Mouse (Mus musculus): Measurements from ENCODE around the gene Cd19. TPM values are rescaled to one million over a fixed set of nuclear protein-coding genes. Genes with fewer than 3 reads are reported as not detected.

Cd19 gene
- polyA plus RNA-seq, 1 experiment from 2014 or later, result not detected

Small RNAs within 50 kb of the gene (microRNA-seq; reads per million reads assigned to microRNA genes)
- not detected for gene Mir7058

Other genes with a start within 250 kb of the Cd19 start
- 63.6 and 72.8 TPM in 2 replicates for gene Xpo6, start 214.4 kb downstream of the Cd19 start, polyA plus RNA-seq (2016; fragmentation: Nextera tagmentation; extraction: Ambion mirVana)
- gene Sbk1, start 142.3 kb downstream of the Cd19 start, polyA plus RNA-seq (2016; fragmentation: Nextera tagmentation; extraction: Ambion mirVana), result 120 TPM in 2 replicates
- gene Lat, start 45.3 kb downstream of the Cd19 start, polyA plus RNA-seq (2016; fragmentation: Nextera tagmentation; extraction: Ambion mirVana), result 2.9 and 3.2 TPM in 2 replicates
- 57.2 and 58.8 TPM in 2 replicates for gene Spns1, start 37.4 kb downstream of the Cd19 start, polyA plus RNA-seq (2016; fragmentation: Nextera tagmentation; extraction: Ambion mirVana)
- 2.9 and 3.2 TPM in 2 replicates for gene Nfatc2ip, start 18.2 kb downstream of the Cd19 start, polyA plus RNA-seq (2016; fragmentation: Nextera tagmentation; extraction: Ambion mirVana)
- gene Rabep2, start 13.9 kb upstream of the Cd19 start, polyA plus RNA-seq (2016; fragmentation: Nextera tagmentation; extraction: Ambion mirVana), result 37.1 and 37.7 TPM in 2 replicates
- 52.5 and 54.1 TPM in 2 replicates for gene Atp2a1, start 48.2 kb upstream of the Cd19 start, polyA plus RNA-seq (2016; fragmentation: Nextera tagmentation; extraction: Ambion mirVana)
- 57.8 and 59.9 TPM in 2 replicates for gene Sh2b1, start 60.5 kb upstream of the Cd19 start, polyA plus RNA-seq (2016; fragmentation: Nextera tagmentation; extraction: Ambion mirVana)
- 137 and 140 TPM in 2 replicates for gene Tufm, start 72.5 kb upstream of the Cd19 start, polyA plus RNA-seq (2016; fragmentation: Nextera tagmentation; extraction: Ambion mirVana)
- gene Atxn2l, start 88.5 kb upstream of the Cd19 start, polyA plus RNA-seq (2016; fragmentation: Nextera tagmentation; extraction: Ambion mirVana), result 59.6 and 65.8 TPM in 2 replicates
- 202 and 205 TPM in 2 replicates for gene Eif3c, start 151.5 kb upstream of the Cd19 start, polyA plus RNA-seq (2016; fragmentation: Nextera tagmentation; extraction: Ambion mirVana)
- 0.56 and 0.90 TPM in 2 replicates for gene Apobr, start 170.1 kb upstream of the Cd19 start, polyA plus RNA-seq (2016; fragmentation: Nextera tagmentation; extraction: Ambion mirVana)
- gene Cln3, start 170.9 kb upstream of the Cd19 start, polyA plus RNA-seq (2016; fragmentation: Nextera tagmentation; extraction: Ambion mirVana), result 34.0 TPM in 2 replicates
- not detected in 2 replicates for gene Il27, start 180.1 kb upstream of the Cd19 start, polyA plus RNA-seq (2016; fragmentation: Nextera tagmentation; extraction: Ambion mirVana)
- gene Nupr1, start 216.0 kb upstream of the Cd19 start, polyA plus RNA-seq (2016; fragmentation: Nextera tagmentation; extraction: Ambion mirVana), result 0.28 TPM in 1 of 2 replicates, not detected in the other
- gene Sgf29, start 234.4 kb upstream of the Cd19 start, polyA plus RNA-seq (2016; fragmentation: Nextera tagmentation; extraction: Ambion mirVana), result 47.7 and 49.1 TPM in 2 replicates